In genomic region chr9:109130076-109130475, GRCm38 (mm10) we compare ENCODE assay signal across 46 mouse cellular contexts. TPM values are rescaled to one million over a fixed set of nuclear protein-coding genes. Genes with fewer than 3 reads are reported as not detected.
"Had no signal": no experiment of that assay in that cellular context is flagged by ENCODE, and none has a peak within 500 bp of the region (broad histone marks: within the 10 kb centered on the region; RNA-seq: fewer than 3 reads in every experiment).

No protein-coding gene starts in this region.

- H3K27me3 ChIP-seq: limb, embryonic 12.5 days; limb, embryonic 13.5 days; limb, embryonic 15.5 days; liver, embryonic 12.5 days; liver, embryonic 13.5 days; liver, embryonic 15.5 days; lung, embryonic 15.5 days; midbrain, embryonic 12.5 days; midbrain, embryonic 13.5 days; midbrain, embryonic 15.5 days had no signal

- DNase-seq: left cerebral cortex, postnatal 4 days; liver; liver, embryonic 13.5 days; liver, postnatal 0 days; lung, adult 18-20 months; lung, adult 2 months; lung, embryonic 14.5 days; lung, postnatal 10 days; lung, postnatal 14 days; lung, postnatal 36 days; lung, postnatal 4 days; midbrain, embryonic 14.5 days had no signal

- H3K4me3 ChIP-seq: left cerebral cortex, adult 2 months; limb, embryonic 10.5 days; limb, embryonic 12.5 days; limb, embryonic 13.5 days; limb, embryonic 15.5 days; liver, embryonic 12.5 days; liver, embryonic 13.5 days; liver, embryonic 15.5 days; lung, embryonic 15.5 days; megakaryocyte, embryonic 14.5 days; midbrain, embryonic 12.5 days; midbrain, embryonic 13.5 days; midbrain, embryonic 15.5 days; myocyte had no signal

- H3K27ac ChIP-seq: left cerebral cortex, adult 2 months; limb, embryonic 10.5 days; limb, embryonic 12.5 days; limb, embryonic 13.5 days; limb, embryonic 15.5 days; liver, embryonic 12.5 days; liver, embryonic 13.5 days; liver, embryonic 14.5 days; liver, embryonic 15.5 days; lung, embryonic 15.5 days; macrophage; midbrain, embryonic 12.5 days; midbrain, embryonic 13.5 days; midbrain, embryonic 15.5 days had no signal

- H3K36me3 ChIP-seq: limb, embryonic 10.5 days; limb, embryonic 12.5 days; limb, embryonic 13.5 days; limb, embryonic 15.5 days; liver, embryonic 12.5 days; liver, embryonic 13.5 days; liver, embryonic 15.5 days; lung, embryonic 15.5 days; midbrain, embryonic 12.5 days; midbrain, embryonic 13.5 days; midbrain, embryonic 15.5 days had no signal

- H3K4me2 ChIP-seq: limb, embryonic 12.5 days; limb, embryonic 13.5 days; limb, embryonic 15.5 days; liver, embryonic 11.5 days; liver, embryonic 12.5 days; liver, embryonic 13.5 days; liver, embryonic 15.5 days; lung, embryonic 14.5 days; lung, embryonic 15.5 days; midbrain, embryonic 12.5 days; midbrain, embryonic 13.5 days; midbrain, embryonic 15.5 days had no signal

- ATAC-seq: liver, embryonic 12.5 days; liver, postnatal 0 days; lung, postnatal 0 days; midbrain, embryonic 13.5 days; midbrain, embryonic 15.5 days; midbrain, embryonic 16.5 days had no signal

- H3K9ac ChIP-seq: limb, embryonic 12.5 days; limb, embryonic 13.5 days; limb, embryonic 15.5 days; liver, embryonic 12.5 days; liver, embryonic 13.5 days; liver, embryonic 14.5 days; liver, embryonic 15.5 days; liver, postnatal 0 days; lung, embryonic 14.5 days; lung, embryonic 15.5 days; midbrain, embryonic 12.5 days; midbrain, embryonic 13.5 days; midbrain, embryonic 15.5 days had no signal

- H3K9me3 ChIP-seq: limb, embryonic 10.5 days; limb, embryonic 12.5 days; limb, embryonic 13.5 days; limb, embryonic 15.5 days; liver, embryonic 12.5 days; liver, embryonic 13.5 days; liver, embryonic 15.5 days; lung, embryonic 15.5 days; megakaryocyte, embryonic 14.5 days; midbrain, embryonic 12.5 days; midbrain, embryonic 13.5 days; midbrain, embryonic 15.5 days had no signal

- H3K4me1 ChIP-seq: limb, embryonic 10.5 days; limb, embryonic 12.5 days; limb, embryonic 13.5 days; limb, embryonic 15.5 days; liver, embryonic 12.5 days; liver, embryonic 13.5 days; lung, embryonic 15.5 days; megakaryocyte, embryonic 14.5 days; midbrain, embryonic 12.5 days; midbrain, embryonic 13.5 days; midbrain, embryonic 15.5 days had no signal

RNA-seq across cellular contexts. Expression of gene Fbxw21, which starts 31.8 kb away (rescaled TPM):
- total RNA-seq: left cerebral cortex, adult 2 months; left cerebral cortex, adult 8-10 months; left cerebral cortex, postnatal 10 days; left cerebral cortex, postnatal 14 days; left cerebral cortex, postnatal 25 days; left cerebral cortex, postnatal 36 days; left cerebral cortex, postnatal 4 days; liver, adult 2 months; megakaryocyte progenitor cell, adult 5-6 weeks; megakaryocyte, adult 5-6 weeks; megakaryocyte-erythroid progenitor cell, adult 5-6 weeks; midbrain, postnatal 0 days; monocyte, adult 5-6 weeks had no signal
- polyA plus RNA-seq: limb, embryonic 10.5 days; limb, embryonic 11.5 days; limb, embryonic 12.5 days; limb, embryonic 13.5 days; limb, embryonic 14.5 days; limb, embryonic 15.5 days; liver, adult 2 months; liver, embryonic 11.5 days; liver, embryonic 12.5 days; liver, embryonic 13.5 days; liver, embryonic 14.5 days; liver, embryonic 15.5 days; liver, embryonic 16.5 days; liver, postnatal 0 days; lung, adult 2 months; lung, embryonic 14.5 days; lung, embryonic 15.5 days; lung, embryonic 16.5 days; lung, postnatal 0 days; macrophage; midbrain, embryonic 12.5 days; midbrain, embryonic 13.5 days; midbrain, embryonic 14.5 days; midbrain, embryonic 15.5 days; midbrain, embryonic 16.5 days; midbrain, postnatal 0 days; myocyte; neural tube, embryonic 11.5 days had no signal

RNA-seq across cellular contexts. Expression of gene Plxnb1, which starts 34.9 kb away (rescaled TPM):
- total RNA-seq: megakaryocyte progenitor cell, adult 5-6 weeks; megakaryocyte-erythroid progenitor cell, adult 5-6 weeks had no signal
- polyA plus RNA-seq: macrophage had no signal
